Mouse (Mus musculus): ENCODE data around the gene Gpsm1. TPM values are rescaled to one million over a fixed set of nuclear protein-coding genes. Genes with fewer than 3 reads are reported as not detected.

Gpsm1 gene
- polyA plus RNA-seq, 1 experiment: 39.8 TPM

- peaks cover 29% of the 10 kb centered on the region for H3K27me3 ChIP-seq (replicated peaks)
- no peak overlapping the region for H3K4me3 ChIP-seq (replicated peaks)
These were observed 3.8 kb downstream of the Gpsm1 start for GRCm38 (mm10) chr2:26319109-26319508.

GRCm38 (mm10) chr2:26319519-26320244, 4.4 kb downstream of the Gpsm1 start:
- no peak for TF ChIP-seq GATA1 (IDR thresholded peaks at IDR 0.05; ENCODE audit: borderline replicate concordance, low read length)
- TF ChIP-seq FLI1 (IDR thresholded peaks at IDR 0.05; ENCODE audit: low read length): no peak
- Histone ChIP-seq H3K9me3 (no peaks in the 10 kb centered on the region), H3K27me3 (replicated peaks) (peaks cover 29% of the 10 kb centered on the region), H3K36me3 (replicated peaks; ENCODE audit: low read length) (peaks cover 28% of the 10 kb centered on the region), H3K4me1 (peaks cover 88% of the 10 kb centered on the region), H3K4me3 (replicated peaks) (no peak overlapping the region)

More at GRCm38 (mm10) chr2:26319109-26319508, 3.8 kb downstream of the Gpsm1 start:
- Histone ChIP-seq H3K9me3 (no peaks in the 10 kb centered on the region), H3K36me3 (replicated peaks; ENCODE audit: low read length) (peaks cover 22% of the 10 kb centered on the region), H3K4me1 (peaks cover 90% of the 10 kb centered on the region)
- no peak for TF ChIP-seq GATA1 (IDR thresholded peaks at IDR 0.05; ENCODE audit: borderline replicate concordance, low read length)
- no peak for TF ChIP-seq FLI1 (IDR thresholded peaks at IDR 0.05; ENCODE audit: low read length)

DNA sequence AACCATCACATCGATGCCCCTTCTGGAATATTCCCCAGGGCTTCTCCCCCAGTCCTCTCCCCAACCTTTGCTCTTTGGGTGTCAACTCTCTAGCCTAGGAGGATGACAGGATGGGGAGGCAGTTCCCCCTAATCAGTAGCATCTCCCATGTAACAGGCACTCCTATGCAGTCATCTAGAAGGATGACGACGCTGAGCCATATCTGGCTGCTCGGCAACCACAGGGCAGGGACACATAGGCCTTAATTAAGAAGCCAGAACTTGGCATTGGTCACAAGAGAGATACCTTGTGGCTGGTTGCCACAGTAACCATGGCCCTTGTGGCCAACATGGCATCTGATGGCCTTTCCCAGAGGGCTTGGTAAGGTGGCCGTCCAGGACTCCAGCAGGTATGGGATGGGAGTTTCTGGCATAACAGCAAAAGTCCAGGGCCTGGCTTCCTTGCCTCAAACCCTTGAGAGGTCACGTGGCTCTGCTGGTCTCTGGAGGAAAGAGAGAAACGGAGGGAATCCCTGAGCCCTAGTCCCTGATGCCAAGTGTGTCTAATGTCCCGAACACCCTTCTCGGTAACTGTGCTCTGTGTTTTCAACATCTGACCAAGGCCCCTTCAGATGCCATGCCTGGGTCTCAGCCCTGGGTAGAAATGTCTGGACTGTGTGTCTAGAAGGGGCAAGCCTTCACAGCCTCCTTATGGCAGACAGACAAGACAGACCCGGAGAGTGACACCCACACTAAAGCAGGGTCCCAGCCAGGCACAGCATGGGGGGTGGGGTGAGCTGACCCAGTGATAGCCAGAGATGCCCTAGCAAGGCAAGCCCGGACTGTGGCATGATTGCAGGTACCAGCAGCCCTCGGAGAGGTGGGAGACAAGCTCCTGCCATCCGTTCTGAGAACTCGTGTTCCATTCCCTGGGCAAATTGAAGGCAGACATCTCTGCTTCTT, 5.2 kb downstream of the Gpsm1 start:
- TF ChIP-seq FLI1 (IDR thresholded peaks at IDR 0.05; ENCODE audit: low read length) (no peak), GATA1 (IDR thresholded peaks at IDR 0.05; ENCODE audit: borderline replicate concordance, low read length) (no peak)
- Histone ChIP-seq H3K9me3 (no peaks in the 10 kb centered on the region), H3K4me1 (peaks cover 90% of the 10 kb centered on the region), H3K36me3 (replicated peaks; ENCODE audit: low read length) (peaks cover 36% of the 10 kb centered on the region), H3K27me3 (replicated peaks) (peaks cover 29% of the 10 kb centered on the region), H3K4me3 (replicated peaks) (no peak overlapping the region)

- H3K4me1 ChIP-seq: peaks cover 86% of the 10 kb centered on the region
- H3K36me3 ChIP-seq (replicated peaks; ENCODE audit: low read length): peaks cover 53% of the 10 kb centered on the region
- TF ChIP-seq GATA1 (IDR thresholded peaks at IDR 0.05; ENCODE audit: borderline replicate concordance, low read length): no peak
- no peak for TF ChIP-seq FLI1 (IDR thresholded peaks at IDR 0.05; ENCODE audit: low read length)
- H3K4me3 ChIP-seq (replicated peaks): no peak overlapping the region
- peaks cover 10% of the 10 kb centered on the region for H3K27me3 ChIP-seq (replicated peaks)
- H3K9me3 ChIP-seq: no peaks in the 10 kb centered on the region
These were observed 8.4 kb downstream of the Gpsm1 start for GRCm38 (mm10) chr2:26323589-26324325.

GRCm38 (mm10) chr2:26324917-26325316, 9.6 kb downstream of the Gpsm1 start:
- TF ChIP-seq FLI1 (IDR thresholded peaks at IDR 0.05; ENCODE audit: low read length) (no peak), GATA1 (IDR thresholded peaks at IDR 0.05; ENCODE audit: borderline replicate concordance, low read length) (no peak)
- H3K9me3 ChIP-seq: no peaks in the 10 kb centered on the region
- H3K4me3 ChIP-seq (replicated peaks): peak overlapping the region; percentile 6
- H3K36me3 ChIP-seq (replicated peaks; ENCODE audit: low read length): peaks cover 53% of the 10 kb centered on the region
- H3K4me1 ChIP-seq: peaks cover 90% of the 10 kb centered on the region
- H3K27me3 ChIP-seq (replicated peaks): peaks cover 7% of the 10 kb centered on the region

DNA sequence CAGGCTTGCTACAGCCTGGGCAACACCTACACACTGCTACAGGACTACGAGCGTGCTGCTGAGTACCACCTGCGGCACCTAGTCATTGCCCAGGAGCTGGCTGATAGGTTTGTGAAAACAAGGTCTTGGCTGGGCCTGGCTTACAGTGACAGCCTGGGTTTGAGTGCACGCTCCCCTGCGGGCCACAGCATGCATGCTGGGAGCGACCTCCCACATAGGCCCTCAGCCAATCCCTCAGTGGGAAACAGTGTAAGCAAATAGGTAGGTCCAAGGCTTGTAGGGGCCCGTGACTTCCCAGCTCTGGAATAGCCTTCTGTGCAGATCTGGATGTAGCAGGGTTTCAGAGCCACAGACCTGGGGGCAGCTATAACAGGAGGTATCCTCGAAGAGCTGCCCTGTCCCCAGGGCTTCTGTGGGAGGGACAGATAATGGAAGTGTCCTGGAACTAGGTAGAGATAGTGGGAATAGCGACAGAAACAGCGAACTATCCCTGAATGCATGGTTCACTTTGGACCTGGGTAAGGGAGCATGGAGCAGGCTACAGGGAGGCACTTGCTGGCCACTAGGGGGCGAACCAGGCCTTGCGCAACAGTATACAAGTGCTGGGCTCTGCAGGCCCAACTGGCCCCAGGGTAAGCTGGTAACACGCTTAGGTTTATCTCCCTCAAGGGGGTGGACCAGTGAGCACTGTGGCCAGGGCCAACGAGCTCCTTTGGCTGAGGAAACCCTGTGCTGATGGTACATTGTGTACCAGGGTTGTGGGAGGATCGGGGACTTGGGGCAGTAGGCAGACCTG, 10.3 kb downstream of the Gpsm1 start:
- TF ChIP-seq GATA1 (IDR thresholded peaks at IDR 0.05; ENCODE audit: borderline replicate concordance, low read length) (no peak), FLI1 (IDR thresholded peaks at IDR 0.05; ENCODE audit: low read length) (no peak)
- H3K4me3 ChIP-seq (replicated peaks): peak overlapping the region; percentile 71
- no peaks in the 10 kb centered on the region for H3K9me3 ChIP-seq
- H3K4me1 ChIP-seq: peaks cover 90% of the 10 kb centered on the region
- peaks cover 3% of the 10 kb centered on the region for H3K27me3 ChIP-seq (replicated peaks)
- peaks cover 57% of the 10 kb centered on the region for H3K36me3 ChIP-seq (replicated peaks; ENCODE audit: low read length)

- peaks cover 90% of the 10 kb centered on the region for H3K4me1 ChIP-seq
- no peak overlapping the region for H3K4me3 ChIP-seq (replicated peaks)
- no peak for TF ChIP-seq GATA1 (IDR thresholded peaks at IDR 0.05; ENCODE audit: borderline replicate concordance, low read length)
- TF ChIP-seq FLI1 (IDR thresholded peaks at IDR 0.05; ENCODE audit: low read length): no peak
- no peaks in the 10 kb centered on the region for H3K9me3 ChIP-seq
- H3K27me3 ChIP-seq (replicated peaks): no peaks in the 10 kb centered on the region
- peaks cover 55% of the 10 kb centered on the region for H3K36me3 ChIP-seq (replicated peaks; ENCODE audit: low read length)
These were observed 12.5 kb downstream of the Gpsm1 start for GRCm38 (mm10) chr2:26327852-26328251.

DNA sequence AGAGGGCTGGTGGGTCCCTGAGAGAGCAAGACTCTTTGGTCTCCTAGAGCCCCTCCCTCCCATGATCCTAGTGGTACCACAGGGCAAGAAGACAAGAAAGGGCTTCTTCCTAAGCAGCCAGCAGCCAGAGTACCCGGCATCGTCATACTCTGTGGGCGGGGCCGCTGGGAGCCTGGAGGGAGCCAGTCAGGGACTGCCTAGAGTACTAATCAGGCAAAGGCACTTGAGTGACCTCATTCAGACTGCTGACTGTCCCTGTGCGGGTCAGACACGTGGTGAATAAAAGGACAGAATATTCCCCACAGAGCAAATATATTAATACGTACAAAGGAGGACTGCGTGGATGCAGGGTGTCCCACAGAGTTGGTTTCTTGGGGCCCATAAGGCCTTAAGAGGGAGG, 14.1 kb downstream of the Gpsm1 start:
- no peak for TF ChIP-seq GATA1 (IDR thresholded peaks at IDR 0.05; ENCODE audit: borderline replicate concordance, low read length)
- no peak for TF ChIP-seq FLI1 (IDR thresholded peaks at IDR 0.05; ENCODE audit: low read length)
- no peaks in the 10 kb centered on the region for H3K9me3 ChIP-seq
- H3K4me1 ChIP-seq: peaks cover 83% of the 10 kb centered on the region
- no peaks in the 10 kb centered on the region for H3K27me3 ChIP-seq (replicated peaks)
- H3K36me3 ChIP-seq (replicated peaks; ENCODE audit: low read length): peaks cover 40% of the 10 kb centered on the region
- peak overlapping the region; percentile 59 for H3K4me3 ChIP-seq (replicated peaks)

DNA sequence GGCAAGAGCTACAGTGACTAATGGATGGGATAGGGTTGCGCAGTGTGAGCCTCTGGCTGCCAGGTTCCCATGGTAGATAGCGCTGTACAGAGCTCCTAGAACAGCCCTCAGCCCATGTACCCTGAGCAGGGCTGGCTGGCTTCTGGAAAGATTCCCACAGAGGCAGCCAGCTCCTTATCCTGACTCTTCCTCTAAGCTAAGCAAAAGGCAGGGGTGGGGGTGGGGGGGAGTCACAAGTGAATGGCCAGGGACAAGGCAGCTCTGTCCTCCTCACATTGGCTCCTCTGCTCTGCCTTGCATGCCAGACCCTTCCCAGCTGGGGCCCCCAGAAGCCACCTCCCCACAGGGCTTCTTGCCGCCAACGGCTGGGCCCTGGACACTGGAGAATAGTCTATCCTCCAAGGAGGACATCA, 14.7 kb downstream of the Gpsm1 start:
- Histone ChIP-seq H3K36me3 (replicated peaks; ENCODE audit: low read length) (peaks cover 34% of the 10 kb centered on the region), H3K27me3 (replicated peaks) (no peaks in the 10 kb centered on the region), H3K4me3 (replicated peaks) (peak overlapping the region; percentile 42), H3K9me3 (no peaks in the 10 kb centered on the region), H3K4me1 (peaks cover 77% of the 10 kb centered on the region)
- no peak for TF ChIP-seq GATA1 (IDR thresholded peaks at IDR 0.05; ENCODE audit: borderline replicate concordance, low read length)
- TF ChIP-seq FLI1 (IDR thresholded peaks at IDR 0.05; ENCODE audit: low read length): no peak
